Mouse (Mus musculus): ENCODE data around the gene H2-D1.

The H2-D1 gene

GRCm38 (mm10) chr17:35240384-35241304 lies 21.9 kb upstream of the H2-D1 start:
- no peak for DNase-seq (ENCODE audit: low spot score in 2 of 2)

GRCm38 (mm10) chr17:35241305-35242014 lies 21.1 kb upstream of the H2-D1 start, which contains the start of gene Ddx39b:
TSS of gene Ddx39b (plus strand) at chr17:35241746.
- DNase-seq (ENCODE audit: low spot score in 2 of 2) = peak; percentile 94 to 96

- DNase-seq (ENCODE audit: low spot score in 2 of 2) = no peak
Measured at GRCm38 (mm10) chr17:35242015-35242941, 20.3 kb upstream of the H2-D1 start.

DNA sequence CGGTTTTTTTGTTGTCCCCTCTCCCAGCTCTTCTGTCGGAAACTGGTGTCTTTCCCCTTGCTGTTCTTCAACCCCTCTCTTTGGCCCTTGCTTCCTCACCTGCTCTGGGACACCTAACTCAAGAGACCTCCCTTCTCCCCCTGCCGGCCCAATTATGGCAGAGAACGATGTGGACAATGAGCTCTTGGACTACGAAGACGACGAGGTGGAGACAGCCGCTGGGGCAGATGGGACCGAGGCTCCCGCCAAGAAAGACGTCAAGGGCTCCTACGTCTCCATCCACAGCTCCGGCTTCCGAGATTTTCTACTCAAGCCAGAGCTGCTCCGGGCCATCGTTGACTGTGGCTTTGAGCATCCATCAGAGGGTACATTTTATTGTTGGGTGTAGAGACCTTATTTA lies 19.4 kb upstream of the H2-D1 start:
- no peak for DNase-seq (ENCODE audit: low spot score in 2 of 2)

DNA sequence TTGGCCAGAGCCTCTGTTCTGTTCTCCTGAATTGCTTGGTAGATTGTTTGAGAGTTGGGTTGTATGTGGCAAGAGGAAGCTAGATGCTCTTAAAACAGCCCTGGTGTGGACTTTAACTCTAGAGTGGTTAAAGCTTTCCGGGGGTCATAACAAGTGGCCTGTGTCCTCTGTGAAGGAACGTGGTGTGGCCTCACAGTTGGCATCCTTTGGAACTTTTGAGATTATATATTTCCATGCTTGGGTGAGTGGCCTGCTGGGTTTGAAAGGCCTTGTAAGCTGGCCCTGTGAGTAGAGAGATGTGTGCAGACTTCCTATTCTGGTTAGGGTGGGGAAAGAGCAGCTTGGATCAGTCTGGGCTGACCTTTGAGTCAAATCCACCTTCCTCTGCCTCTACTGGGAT lies 17.5 kb upstream of the H2-D1 start:
- DNase-seq (ENCODE audit: low spot score in 2 of 2) = no peak

GRCm38 (mm10) chr17:35245731-35246623 lies 16.6 kb upstream of the H2-D1 start:
- DNase-seq (ENCODE audit: low spot score in 2 of 2) = no peak

DNA sequence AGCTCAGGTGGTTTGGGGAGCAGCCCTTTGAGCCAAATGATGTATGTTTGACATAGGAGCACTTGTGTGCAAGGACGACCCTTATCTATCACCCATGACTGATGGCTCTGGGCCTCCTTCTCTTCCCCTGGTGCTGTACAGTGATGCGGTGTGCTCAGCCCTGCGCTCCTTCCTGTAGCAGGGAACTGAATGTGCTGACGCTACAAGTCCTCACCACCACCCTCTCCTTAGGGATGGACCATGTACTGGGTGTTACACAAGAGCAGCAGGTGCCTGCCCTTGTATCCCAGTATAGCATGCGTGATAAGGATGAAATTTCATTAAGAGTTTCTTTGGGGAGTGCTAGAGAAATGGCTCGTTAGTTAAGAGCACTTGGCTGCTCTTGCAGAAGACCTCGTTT lies 15.4 kb upstream of the H2-D1 start:
- DNase-seq (ENCODE audit: low spot score in 2 of 2) = no peak

GRCm38 (mm10) chr17:35248986-35249385 lies 13.5 kb upstream of the H2-D1 start:
- no peak for DNase-seq (ENCODE audit: low spot score in 2 of 2)

GRCm38 (mm10) chr17:35249451-35250197 lies 12.9 kb upstream of the H2-D1 start:
- DNase-seq (ENCODE audit: low spot score in 2 of 2) = no peak

- no peak for DNase-seq (ENCODE audit: low spot score in 2 of 2)
Measured at GRCm38 (mm10) chr17:35250348-35251120, 12.0 kb upstream of the H2-D1 start.

DNA sequence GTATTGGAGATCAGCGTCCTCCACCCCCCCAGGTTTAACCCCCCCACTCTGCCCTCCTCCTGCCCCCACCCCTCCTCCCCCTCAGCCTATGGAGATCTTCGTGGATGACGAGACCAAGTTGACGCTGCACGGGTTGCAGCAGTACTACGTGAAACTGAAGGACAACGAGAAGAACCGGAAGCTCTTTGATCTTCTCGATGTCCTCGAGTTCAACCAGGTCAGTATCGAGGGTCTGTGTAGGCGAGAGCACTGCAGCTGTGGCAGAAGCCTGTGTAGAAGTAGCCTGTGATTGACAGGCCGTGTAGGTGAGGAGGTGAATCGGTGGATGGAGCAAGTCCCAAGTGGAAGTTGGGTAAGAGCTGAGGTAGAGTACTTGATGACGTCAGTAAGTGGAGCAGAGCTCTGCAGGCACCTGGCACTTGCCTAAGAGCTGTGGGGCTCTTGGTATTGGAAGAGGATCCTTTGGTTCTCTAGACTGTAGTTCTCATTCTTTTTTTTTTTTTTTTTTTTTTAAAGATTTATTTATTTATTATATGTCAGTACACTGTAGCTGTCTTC lies 11.3 kb upstream of the H2-D1 start:
- DNase-seq (ENCODE audit: low spot score in 2 of 2) = no peak

DNA sequence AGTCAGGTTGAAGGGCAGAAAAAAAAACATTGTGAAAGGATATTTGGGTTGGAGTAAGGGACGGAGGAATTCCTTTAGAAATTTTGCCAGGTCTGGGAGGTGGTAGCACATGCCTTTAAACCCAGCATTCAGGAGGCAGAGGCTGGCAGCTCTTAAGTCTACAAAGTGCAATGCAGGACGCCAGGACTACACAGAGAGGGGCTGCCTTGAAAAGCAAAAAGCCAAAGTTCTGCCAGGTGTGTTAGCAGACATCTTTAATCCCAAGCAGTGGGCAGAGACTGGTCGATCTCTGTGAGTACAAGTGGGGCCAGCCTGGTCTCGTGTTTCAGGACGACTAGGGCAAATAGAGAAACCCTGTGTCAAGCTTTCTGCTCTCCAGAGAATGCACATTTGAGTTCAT lies 10.5 kb upstream of the H2-D1 start:
- DNase-seq (ENCODE audit: low spot score in 2 of 2) = no peak

- DNase-seq (ENCODE audit: low spot score in 2 of 2) = no peak
Measured at GRCm38 (mm10) chr17:35252619-35253292, 9.8 kb upstream of the H2-D1 start.

- no peak for DNase-seq (ENCODE audit: low spot score in 2 of 2)
Measured at GRCm38 (mm10) chr17:35253293-35254093, 9.0 kb upstream of the H2-D1 start.

DNA sequence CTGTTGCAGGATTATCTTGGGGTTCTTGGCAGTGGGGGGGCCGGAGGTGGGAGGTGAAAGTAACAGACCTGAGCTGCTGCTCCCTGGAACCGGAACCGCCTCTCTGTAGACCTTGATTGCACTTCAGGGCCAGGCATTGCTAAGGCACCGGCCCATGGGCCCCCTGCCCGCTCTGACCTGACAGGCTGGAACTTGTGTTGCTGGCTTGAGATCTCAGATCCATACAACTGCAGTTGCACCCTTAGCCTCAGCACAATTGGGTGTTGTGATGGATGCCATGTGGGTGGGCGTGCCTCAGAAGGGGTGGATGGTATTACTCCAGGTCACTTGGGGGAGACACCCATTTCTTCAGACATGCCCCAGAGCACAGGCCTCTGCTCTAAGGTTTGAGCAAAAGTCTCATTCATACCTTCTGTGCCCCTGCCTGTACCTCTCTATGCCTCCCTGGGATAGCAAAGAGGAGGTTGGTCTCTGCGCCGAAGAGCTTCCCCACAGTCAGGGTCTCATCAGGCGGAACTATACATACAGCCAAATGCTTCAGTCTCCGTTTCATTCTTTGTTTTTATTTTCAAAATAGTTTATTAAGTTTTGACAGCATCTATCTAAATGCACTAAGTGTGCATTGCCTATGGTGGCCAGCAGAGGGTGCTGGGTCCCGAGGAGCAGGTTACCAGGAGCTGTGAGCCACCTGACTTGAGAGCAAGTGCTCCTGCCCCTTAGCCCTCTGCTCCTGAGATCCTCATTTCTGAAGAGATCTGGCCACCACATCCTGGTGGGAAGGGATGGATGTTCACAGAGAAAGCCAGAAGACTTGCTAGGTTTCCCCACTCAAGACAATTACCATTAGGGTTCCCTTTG lies 8.1 kb upstream of the H2-D1 start:
- DNase-seq (ENCODE audit: low spot score in 2 of 2) = no peak

GRCm38 (mm10) chr17:35255301-35255700 lies 7.2 kb upstream of the H2-D1 start:
- DNase-seq (ENCODE audit: low spot score in 2 of 2) = no peak

- no peak for DNase-seq (ENCODE audit: low spot score in 2 of 2)
Measured at GRCm38 (mm10) chr17:35255704-35256103, 6.8 kb upstream of the H2-D1 start.
